Mouse (Mus musculus): ENCODE data around the gene Xlr4a.

GRCm38 (mm10) chrX:73063512-73064414 is 18.5 kb downstream of the Xlr4a start:
- TF ChIP-seq GATA1 (IDR thresholded peaks at IDR 0.05; ENCODE audit: low read length) (no peak), TAL1 (IDR thresholded peaks at IDR 0.05; ENCODE audit: low read length) (no peak)

Measured in erythroblast, embryonic 14.5 days (primary cell).